Mouse (Mus musculus): ENCODE measurements around the gene Chchd3.

The Chchd3 gene

DNA sequence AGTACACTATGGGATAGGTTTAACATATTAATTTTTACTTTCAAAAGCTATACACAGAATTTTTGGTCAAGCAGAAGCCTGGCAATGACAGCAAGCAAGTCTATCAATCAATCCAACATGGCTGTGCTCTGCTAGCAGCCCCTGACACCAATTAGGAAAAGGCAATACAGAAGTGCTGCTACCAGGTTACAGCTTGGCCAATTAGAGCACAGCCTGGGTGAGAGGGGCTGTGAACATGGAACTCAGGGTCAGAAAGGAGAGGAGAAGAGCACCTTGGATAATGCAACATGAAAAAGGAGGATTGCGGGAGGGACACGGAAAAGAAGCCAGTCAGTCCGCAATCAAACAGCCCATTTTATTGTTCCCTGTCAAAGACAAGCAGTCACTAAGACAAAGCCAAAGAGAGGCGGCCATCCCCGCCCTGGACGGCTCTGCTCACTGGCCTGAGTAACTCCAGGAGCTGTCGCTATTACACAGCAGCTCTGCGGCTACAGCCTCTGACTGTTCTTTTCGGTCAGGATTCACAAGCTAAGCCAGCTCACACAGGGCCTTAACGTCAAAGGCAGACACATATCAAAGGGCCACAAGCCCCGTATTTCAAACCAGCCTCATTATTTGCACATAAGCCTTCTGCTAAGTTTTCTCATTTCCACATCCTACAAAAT, 128.8 kb downstream of the Chchd3 start:
- DNase-seq = no peak

DNA sequence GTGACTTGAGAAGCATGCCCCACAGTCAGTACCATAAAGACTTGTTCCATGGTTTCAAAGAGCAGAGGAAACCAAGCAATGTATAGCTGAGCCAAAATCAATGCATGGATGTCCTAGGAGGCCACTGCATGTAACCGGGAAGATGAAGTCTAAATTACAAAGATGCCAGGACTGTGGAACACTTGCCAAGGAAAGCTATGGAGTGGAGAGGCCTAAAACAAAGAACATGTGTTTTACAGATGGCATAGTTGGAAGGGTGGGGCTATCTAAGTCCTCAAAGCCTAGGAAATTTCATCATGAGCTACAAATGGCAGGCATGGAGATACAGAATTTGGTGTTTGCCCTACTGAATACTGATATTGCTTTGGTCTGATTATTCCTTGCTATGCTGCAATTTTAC, 137.7 kb downstream of the Chchd3 start:
- no peak for DNase-seq

DNA sequence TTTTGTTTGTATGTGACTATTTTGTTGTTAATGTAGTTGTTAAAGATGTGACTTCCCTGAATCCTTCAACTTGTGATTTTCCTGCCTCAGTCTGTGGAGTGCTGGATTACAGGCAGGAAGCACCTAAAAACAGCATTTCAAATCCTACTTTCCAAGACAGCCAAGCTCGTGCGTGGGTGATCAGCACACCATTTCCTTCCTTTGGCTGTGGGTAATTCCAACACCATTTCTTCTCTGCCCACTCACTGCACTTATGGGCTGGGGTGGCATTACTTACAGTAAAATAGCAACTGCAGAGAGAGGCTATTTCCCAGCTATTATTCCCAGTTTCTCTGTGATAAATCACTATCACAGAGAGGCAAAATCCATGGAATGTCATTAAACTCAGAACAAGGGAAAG, 140.0 kb downstream of the Chchd3 start:
- DNase-seq = no peak

DNA sequence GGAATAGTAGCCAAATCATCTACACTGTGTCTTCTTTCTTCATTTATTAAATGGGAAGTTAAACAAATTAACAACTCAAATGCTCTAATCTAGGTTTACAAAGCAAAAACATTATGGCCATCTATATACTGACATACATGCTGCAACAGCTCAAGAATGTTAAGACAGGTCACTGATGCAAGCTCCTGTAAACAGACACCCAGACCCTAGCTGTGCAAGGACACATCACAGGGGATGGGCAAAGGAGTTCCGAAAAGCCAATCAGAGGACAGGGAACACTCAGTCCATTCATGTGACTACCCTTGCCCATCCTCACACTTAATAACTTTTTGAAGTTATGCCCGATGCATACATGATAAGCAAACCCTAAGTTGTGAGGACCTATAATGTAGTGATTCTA, 149.4 kb downstream of the Chchd3 start:
- DNase-seq = no peak

DNA sequence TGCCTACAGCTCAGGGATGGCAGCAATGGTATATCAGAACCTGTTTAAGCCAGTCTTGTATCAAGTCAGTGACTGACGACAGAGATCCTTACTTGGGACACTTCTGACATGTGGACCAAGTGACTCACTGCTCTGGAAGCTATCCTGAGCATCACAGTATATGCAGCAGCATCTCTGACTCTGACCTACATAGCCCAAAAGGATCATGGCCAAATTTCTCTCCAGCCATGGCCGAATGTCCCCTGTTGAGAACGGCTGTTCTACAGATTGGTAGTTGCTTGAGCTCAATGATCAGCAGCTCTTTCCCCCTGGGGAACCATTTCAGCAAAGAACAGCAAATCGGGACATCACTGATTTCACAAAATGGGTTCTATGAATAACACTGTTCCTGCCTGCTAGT, 161.0 kb downstream of the Chchd3 start:
- DNase-seq = no peak

DNA sequence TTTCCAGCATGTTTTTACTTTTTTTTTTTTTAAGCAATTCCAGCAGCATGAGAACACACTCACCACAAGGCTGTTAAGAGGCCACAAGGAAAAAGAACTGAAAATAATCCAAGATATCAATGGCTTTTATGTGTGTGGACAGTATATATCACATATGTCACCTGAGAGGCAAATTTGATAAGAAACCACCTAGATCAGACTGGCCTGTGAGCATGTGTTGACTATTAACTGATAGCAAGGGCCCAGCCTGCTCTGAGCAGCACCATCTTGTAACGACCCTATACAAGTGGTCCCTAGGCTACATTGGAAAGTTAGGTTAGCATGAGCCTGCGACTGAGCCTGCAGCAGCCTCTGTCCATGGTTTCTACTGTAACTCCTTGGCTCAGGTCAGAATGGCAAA, 166.0 kb downstream of the Chchd3 start:
- DNase-seq = no peak

DNA sequence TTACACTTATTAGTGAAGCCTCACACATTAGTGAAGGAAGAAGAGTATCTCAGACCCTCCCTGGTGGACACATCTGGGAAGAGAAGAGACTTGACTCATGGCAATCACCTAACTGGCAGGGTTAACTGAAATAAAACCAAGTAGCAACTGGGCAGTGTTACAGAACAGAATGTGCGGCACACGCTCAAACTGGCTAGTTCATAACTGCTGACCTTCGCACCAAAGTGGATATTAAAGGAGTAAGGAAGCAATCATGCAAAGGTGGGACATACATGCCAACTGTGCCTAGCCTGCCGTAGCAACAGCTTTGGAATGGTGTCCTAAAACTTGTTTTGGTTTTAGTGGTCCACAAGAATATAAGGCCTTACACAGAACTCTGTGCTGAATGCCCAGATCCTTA, 169.3 kb downstream of the Chchd3 start:
- DNase-seq = no peak

DNA sequence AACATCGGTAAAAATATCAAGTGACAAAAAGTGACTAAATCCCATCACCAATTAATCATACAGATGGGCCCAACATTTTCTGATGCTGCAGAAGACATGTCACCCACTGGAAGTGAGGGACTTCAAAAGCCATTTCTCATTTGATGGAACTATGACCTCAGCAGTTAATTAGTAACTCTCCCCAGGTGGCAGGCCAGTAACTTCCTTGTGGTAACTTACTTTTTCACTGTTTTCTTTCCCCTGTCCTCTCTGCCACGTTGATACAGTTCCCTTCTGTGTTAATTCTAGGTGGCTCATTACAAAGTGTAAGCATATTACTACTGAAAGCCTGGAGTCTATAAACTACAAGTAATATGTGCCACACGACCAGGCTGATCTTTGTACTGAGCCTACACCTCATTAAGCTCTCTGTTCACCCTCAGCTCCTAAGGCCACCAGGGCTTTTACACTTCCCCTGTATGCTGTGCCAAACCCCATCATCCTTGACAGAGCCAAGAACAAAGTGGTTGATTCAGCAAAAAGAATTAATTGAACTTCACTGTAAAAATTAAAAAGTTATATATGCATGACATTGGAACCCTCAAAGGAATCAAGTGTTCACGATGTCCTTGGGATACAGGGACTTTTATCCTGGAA, 171.0 kb downstream of the Chchd3 start:
- no peak for DNase-seq

DNA sequence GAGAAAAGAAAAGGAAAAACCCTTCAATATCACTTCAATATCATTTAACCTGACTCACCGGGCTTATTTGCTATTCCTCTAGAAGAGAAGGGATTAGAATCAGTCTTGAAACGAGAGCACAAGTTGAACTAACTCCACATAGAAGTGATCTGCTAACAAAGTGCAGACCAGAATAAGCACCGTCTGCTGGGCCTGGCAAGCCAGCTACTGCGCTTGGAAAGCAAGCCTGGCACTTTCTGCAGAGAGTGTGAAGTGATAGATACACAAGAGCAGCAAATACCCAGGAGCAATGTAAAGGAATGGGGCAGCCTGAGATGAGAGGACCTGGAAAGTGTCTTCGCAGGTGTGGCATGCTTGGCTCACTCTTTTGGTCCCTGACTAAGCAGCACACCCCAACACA, 181.5 kb downstream of the Chchd3 start:
- DNase-seq = no peak

DNA sequence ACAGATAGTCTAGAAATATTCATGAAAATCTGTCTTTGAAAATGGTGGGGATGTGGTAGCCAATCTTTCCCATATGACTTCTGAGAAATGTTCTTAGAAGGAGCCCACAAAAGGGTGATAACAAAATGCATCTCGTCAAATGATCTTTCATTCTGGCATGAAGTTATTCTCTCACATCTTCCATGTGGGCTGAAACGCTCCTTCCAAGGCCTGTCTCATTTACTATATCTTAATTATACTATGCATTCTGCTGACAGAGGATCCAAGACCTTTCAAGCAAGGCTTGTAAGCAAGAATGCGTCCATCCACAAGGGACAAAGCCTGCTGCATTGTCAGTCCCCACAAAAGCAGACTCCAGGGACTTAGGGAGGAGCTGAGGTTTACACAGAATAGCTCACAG, 185.9 kb downstream of the Chchd3 start:
- DNase-seq = no peak

DNA sequence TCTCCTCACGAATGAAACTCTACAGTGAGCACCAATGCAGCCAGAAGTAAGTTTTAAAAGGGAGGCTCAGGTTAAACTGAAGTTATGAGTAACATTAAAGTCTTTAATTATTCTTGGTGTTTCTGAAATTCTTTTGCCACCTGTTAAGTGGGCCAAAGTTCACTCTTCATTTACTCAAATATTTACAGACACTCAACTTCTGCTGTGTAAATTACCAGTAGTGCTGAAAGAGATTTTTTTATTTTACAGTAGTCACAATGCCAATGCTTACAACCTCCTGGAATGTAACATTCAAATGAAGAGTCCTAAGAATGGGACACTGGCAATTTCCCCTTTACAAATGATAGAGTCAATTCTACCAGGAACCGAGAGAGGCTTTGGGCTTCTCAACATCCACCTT, 187.3 kb downstream of the Chchd3 start:
- no peak for DNase-seq

DNA sequence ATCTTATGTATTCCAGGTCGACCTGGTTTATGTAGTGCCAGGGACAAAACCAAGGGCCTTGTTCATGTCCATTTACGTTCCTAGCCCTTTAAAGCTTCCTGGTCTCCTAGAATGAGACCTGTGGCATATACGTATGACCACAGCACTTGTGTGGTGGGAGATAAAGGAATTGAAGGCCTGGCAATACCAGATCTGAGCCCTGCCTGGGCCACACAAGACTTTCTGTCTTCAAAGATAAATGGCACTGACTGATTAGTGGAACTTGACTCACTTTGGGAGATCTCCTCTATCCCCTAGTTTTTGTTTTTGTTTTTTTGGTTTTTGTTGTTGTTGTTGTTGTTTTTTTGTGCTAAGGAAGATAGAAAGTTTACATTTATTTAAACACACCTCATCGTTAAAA, 209.1 kb downstream of the Chchd3 start:
- DNase-seq = no peak

DNA sequence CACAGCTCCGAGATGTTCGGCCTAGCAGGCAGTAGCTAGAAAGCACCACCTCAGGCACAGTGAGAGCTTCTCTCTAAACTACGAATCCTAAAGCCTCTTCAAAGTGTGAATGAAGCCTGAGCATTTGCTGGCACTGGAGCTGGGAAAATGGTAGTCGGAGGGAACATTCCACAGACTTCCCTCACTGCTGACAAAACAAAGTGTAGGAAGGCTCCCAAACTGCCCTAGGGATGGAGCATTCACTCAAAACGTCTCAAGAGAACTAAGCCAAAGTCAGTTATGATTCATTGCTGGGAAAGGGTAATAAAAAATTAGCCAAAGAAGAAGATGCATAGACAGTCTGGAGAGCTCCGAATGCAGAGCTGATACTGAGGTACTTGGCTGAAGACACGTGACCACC, 211.1 kb downstream of the Chchd3 start:
- no peak for DNase-seq

DNA sequence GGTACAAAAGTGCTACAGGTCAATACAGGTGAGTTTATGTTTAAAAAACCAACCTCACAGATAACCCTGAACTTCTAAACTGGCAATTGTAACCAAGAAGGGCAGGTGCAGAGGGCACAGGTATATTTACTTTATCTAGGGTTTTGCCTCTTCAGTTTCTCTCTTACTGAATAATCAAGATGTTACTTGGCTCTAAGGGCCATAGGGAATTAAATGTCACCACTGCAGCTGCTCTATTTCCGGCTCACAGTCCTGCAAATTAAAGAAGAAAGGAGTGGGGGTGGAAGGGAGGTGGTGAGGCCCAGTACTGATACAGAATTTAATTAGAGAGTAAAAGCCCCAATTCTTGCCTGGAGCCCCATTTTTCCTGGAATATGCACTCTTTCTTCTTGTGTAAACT, 214.6 kb downstream of the Chchd3 start:
- no peak for DNase-seq

DNA sequence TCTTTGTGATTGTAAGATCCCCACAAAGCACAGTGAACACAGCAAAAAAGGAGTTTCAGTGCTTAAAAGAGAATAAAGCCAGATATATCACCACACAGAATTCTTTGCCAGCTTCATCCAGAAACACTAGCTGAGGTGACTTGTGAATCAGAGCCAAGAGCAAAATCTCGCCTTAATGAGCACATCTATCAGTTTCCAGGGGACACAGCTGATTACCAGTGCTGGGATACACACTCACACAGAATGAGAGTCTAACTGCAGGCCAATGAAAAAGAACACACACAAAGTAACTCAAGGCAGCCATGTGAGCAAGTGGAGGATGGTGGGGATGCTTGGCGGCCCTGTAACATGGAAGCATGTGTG, 222.1 kb downstream of the Chchd3 start:
- DNase-seq = no peak

DNA sequence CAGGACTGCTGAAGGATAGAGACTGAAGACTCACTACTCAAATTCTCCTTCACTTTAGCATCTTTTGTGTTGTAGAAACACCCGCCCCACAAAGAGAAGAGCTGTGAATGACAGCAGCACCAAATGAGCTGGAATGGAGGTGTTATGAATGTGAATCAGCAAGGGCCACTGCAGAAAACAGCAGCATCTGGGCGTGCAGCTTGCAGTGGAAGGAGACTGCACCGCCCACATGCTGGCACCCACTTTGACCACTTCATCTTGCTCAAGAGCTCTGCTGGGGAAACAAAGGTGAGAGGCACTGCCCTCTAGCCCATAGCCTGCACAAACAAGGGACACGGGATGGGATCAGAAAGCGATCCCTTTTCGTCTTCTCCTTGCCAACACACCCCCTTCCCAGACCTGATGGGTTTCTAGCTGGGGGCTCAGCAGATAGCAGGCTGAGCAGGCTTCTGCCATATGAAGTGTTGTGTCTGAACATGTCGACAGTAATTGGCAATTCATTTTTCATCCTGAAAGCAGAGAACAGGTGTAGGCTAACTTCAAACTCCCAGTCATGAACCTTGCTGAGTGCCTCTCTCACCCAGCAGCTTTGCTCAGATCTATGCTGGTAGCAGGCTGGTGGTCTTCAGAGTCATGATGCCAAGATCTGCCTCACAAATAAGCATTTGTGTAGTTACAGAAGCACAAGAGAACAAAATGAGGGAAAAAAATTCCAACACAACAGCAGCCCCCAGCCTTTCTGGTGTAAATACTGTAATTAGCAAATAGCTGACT, 222.7 kb downstream of the Chchd3 start:
- no peak for DNase-seq

DNA sequence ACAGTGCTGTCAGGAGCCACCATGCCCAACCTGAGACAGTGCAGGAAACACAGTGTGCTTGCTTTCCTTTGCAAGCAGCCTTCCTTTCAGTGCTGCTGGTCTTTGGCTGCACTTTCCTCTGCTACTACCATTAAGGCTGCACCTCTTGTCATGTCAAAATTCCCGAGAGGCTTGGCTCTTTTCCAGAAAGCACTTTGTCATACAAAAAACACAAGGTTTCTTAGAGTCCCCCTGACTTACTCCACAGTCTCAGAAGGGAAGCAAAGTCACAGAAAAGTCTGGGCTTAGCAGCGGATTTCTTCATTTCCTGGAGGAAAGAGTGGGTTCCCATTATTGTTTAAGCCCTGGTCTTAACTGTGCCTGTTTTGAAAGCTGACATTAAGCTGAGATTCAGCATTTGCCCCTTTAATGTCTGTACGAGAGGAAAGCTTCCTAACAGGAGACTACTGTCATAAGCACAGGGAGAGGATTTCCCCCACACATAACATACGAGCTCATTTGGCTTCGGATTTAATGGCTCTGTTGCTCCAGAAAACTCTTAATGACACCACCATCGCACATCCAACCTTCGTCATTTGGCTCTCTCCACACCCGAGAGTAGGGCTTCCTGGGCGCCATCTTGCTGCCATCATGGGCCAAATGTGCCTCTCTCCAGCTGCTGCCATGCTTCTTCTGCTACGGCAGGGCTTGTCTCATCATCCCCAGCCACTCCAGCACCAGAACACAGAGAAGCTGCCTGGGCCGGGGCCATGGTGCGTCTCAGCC, 236.0 kb downstream of the Chchd3 start:
- DNase-seq = no peak

DNA sequence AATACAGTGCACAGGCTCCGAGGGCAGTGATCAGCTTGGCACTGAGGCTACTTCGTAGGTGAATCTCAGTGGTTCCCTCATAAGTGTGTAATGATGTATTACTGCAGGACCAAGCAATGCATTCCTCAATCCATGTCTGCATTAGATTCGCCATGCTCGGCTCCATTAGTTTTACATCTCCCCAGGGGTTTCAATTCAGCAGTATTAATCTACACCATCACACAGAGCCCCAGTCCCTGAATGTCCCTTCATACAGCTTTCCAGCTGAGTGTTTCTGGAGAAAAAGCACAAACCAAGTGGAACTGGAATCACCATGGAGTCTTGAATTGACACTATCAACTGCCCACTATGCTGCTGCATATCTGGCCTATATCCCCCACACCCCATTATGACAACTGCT, 241.1 kb downstream of the Chchd3 start:
- DNase-seq = no peak

DNA sequence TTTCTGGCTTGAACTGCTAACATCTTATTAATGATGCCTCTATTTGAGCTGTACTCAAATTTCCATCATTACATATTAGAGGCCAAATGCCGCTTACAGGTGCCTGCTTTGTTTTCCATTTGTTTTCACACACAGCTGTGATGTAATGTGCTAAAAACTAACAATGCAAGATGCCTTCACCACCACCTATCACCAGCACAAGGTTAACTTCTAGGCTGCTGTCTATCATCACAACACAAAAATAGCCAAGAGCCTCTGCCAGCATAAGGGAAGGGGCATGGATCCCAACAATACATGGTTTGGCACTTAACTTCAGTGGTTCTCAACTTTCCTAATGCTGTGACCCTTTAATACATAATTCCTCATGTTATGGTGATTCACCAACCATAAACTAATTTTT, 251.3 kb downstream of the Chchd3 start:
- DNase-seq = no peak

DNA sequence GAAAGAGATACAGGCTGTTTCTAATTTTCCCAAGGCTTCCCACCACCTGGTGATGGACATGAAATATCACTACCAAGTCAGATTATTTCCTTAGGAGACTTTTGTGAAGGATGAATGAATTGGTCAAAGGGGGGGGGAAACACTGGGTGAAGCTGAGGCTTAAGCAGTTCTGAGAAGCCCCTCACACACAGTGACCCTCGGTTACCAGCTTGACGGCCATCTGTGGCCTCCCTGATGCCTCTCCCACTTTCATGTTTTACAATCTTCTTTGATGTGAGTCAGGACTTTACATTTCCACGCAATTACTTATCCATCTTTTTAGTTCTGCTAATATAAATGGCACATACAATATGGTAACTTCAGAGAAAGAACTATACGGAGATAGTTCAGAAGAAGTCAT, 252.3 kb downstream of the Chchd3 start:
- DNase-seq = no peak

DNA sequence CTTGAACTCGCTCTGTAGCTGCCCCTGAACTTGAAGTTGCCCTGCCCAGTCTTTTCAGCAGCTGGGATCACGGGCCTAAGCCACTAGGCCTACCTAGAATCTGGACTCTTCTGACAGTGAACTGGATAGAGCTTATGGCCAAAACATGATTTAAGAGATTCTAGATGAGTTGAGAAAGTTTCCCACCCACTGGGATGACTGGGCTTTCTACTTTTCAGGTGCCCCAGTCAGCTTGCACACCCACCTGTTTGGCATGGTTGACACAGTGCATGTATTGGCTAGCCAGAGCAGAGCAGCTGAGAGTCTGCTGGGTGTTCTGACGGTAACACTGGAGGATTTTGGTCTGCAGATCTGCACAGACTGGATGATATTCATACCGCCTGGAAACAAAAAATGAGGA, 256.4 kb downstream of the Chchd3 start:
- no peak for DNase-seq

DNA sequence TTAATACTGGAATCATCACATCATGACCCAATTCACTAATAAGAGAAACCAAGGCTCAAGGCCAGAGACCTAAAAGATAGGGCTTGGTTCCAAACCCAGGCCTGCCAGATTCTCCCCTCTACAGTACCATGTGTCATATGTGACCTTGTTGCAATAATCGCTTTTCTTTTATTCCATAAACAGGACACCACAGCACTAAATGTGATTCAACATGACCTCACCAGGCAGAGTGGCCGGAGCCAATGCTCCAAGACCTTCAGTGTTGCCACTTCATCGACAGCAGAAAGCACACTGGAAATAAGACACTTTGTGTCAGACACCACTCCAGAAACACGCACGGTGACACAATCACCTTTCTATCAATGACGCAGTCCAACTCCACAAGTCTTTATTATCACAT, 258.3 kb downstream of the Chchd3 start:
- DNase-seq = no peak

DNA sequence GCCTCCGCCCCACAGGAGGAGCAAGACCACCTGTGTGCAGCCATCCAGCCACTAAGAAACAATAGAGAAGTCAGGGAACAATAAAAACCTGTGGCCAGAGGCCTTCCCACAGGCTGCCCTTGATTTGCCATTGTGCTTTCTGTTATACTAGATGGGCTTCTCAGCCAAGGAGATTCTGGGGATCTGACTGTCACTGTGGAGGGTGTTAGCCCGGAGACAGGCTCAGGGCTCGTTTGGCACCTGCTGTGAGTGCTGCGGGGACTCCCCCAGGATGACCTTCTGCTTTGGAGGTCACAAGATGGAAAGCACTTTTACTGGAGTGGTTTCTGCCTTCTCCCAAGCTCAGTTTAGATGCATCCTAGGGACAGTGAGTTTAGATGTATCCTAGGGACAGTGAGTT, 262.5 kb downstream of the Chchd3 start:
- DNase-seq = no peak
